Mouse (Mus musculus) intestine, embryonic 14.5 days (tissue): ENCODE results near the gene Rasgrp2. TPM values are rescaled to one million over a fixed set of nuclear protein-coding genes. Genes with fewer than 3 reads are reported as not detected.
A peak's percentile ranks its signal among the peaks of the same experiment; 100 is the strongest.

Experiments used
- ATAC-seq: fragments of 200-750 bp; cut with Nextera tagmentation; replicated peaks from 2 replicates; pipeline ENCODE4 v1.8.0; 2017; ENCODE audit warnings: low read depth, moderate number of reproducible peaks, moderate TSS enrichment, moderate library complexity; ENCODE audit not compliant: low FRiP score, low TSS enrichment
- DNase-seq: peaks from one replicate; pipeline ENCODE4 v3.0.0-alpha.2; 2018; ENCODE audit warnings: low spot score
- H3K27ac ChIP-seq: fragments of 300-500 bp; sonication (generic); 2 replicates; pipeline ENCODE4 v1.5.1; 2014; ENCODE audit warnings: low read depth, mild to moderate bottlenecking, control low read depth
- H3K27me3 ChIP-seq: fragments of 300-500 bp; sonication (generic); replicated peaks from 2 replicates; pipeline ENCODE4 v1.6.1; 2014; ENCODE audit warnings: low read length, control low read depth; ENCODE audit not compliant: control insufficient read depth, insufficient read depth
- H3K36me3 ChIP-seq: fragments of 300-500 bp; sonication (generic); 2 replicates; pipeline ENCODE4 v1.6.1; 2014; ENCODE audit warnings: low read length, control low read depth; ENCODE audit not compliant: control insufficient read depth, insufficient read depth
- H3K4me1 ChIP-seq: fragments of 300-500 bp; sonication (generic); replicated peaks from 2 replicates; pipeline ENCODE4 v1.6.1; 2014; ENCODE audit warnings: low read length, control low read depth, mixed read lengths; ENCODE audit not compliant: control insufficient read depth, insufficient read depth
- H3K4me2 ChIP-seq: fragments of 300-500 bp; sonication (generic); 2 replicates; pipeline ENCODE4 v1.6.1; 2014; ENCODE audit warnings: low read length
- H3K4me3 ChIP-seq: fragments of 300-500 bp; sonication (generic); 2 replicates; pipeline ENCODE4 v1.5.1; 2014; ENCODE audit warnings: low read depth, low read length, control low read depth, mixed read lengths
- H3K9ac ChIP-seq: fragments of 300-500 bp; sonication (generic); 2 replicates; pipeline ENCODE4 v1.6.1; 2014; ENCODE audit warnings: mild to moderate bottlenecking, low read length
- H3K9me3 ChIP-seq: fragments of 300-500 bp; sonication (generic); 2 replicates; pipeline ENCODE4 v1.6.1; 2016; ENCODE audit warnings: low read length, control low read depth; ENCODE audit not compliant: control insufficient read depth
- WGBS: fragments of 180-500 bp; shearing (Covaris S2); extraction: QIAGEN DNeasy Blood & Tissue Kit; methylation state at CpG from one replicate; pipeline ENCODE4 v1.1.7; 2014; 5-methylcytosine and 5-hydroxymethylcytosine counted together
- polyA plus RNA-seq: library from polyadenylated mRNA; unstranded; fragments of >200 nt; fragmentation: Nextera tagmentation; extraction: Ambion mirVana; gene quantifications from 2 replicates; pipeline ENCODE4 v1.2.1, GENCODE M21; 2014

The Rasgrp2 gene
- polyA plus RNA-seq, 1 experiment from 2014 or later, result 31.8 TPM

DNA sequence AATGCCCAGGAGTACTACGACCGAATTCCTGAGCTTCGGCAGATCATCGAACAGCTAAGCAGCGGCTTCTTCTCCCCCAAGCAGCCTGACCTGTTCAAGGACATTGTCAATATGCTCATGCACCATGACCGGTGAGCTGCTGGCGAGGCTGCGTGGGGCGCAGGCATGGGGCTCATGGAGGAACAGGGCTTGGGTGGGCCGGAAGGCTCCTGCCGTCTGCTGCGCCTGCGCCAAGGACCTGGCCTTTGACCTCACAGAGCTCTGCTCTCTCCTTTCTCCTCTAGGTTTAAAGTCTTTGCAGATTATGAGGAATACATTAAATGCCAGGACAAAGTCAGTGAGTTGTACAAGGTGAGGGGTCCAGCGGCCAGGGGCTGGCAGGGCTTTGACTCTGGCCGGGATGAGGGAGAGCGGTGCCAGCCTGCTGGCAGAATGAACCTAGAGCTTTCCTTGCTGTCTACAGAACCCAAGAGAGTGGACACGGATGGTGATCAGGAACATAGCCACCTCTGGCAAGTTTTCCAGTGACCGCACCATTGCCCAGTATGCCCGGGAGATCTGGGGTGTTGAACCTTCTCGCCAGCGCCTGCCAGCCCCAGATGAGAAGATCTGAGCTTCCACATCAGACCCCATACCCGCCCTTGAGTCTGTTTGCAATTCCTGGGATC is 1.4 kb upstream of the Rasgrp2 start:
- H3K4me2 ChIP-seq, result no peak overlapping the region
- ATAC-seq (no peak), DNase-seq (no peak)
- H3K4me3 ChIP-seq, result no peak overlapping the region
- no peak overlapping the region for H3K27ac ChIP-seq
- peaks cover 30% of the 10 kb centered on the region for H3K27me3 ChIP-seq
- H3K36me3 ChIP-seq, result no peaks in the 10 kb centered on the region
- H3K4me1 ChIP-seq, result peaks cover 35% of the 10 kb centered on the region
- H3K9ac ChIP-seq, result no peak overlapping the region
- 78% methylated on average over 22 of the region's 22 CpGs for WGBS
- no peaks in the 10 kb centered on the region for H3K9me3 ChIP-seq

GRCm38 (mm10) chr19:6398447-6399284 is 474 bp upstream of the Rasgrp2 start:
- under 1% methylated on average over 38 of the region's 39 CpGs for WGBS

DNA sequence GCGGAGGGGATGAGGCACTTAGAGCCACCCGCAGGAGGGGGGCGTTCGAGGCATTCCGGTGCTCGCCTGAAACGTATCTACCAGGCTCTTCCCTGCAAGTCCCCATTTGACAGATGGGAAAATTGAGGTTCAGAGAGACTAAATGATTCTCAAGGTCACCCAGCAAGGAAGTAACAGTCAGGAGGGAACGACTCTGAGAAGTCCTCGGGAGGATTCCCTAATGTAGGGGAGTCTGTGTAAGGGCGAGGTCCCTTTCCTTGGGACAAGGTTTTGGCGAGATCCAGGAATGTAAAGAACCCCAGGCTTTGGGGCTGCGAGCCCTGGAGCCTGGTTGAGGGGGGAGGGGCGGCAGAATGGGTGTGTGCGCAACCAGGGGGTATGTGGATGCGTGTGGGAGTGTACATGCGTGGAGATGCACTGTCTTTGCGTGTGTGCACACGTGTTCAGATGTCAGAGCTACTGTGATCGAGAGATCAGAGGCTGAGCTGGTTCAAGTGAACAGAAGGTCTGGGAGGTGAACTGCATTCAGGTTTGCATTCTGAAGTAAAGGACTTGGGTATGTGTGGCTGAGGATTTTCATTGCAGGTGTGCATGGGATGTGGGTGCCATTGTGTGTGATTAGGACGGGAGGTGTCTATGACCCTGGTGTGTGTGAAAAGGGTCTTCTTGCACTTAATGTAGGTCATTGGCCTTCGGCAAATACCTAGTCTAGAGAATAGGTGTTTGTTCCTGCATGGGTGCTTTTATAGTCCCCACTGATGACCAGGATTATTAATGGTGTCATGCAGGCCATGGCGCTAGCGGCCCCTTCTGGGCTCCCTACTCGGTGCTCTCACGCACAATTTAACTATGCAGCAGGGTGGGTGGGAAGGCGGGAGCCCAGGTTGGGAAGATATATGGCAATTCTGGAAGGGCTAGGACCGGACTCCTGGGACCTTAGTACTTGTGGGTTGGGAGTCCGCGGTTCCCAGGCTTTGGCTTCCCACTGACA is 1.3 kb downstream of the Rasgrp2 start:
- H3K4me3 ChIP-seq, result peak overlapping the region; percentile 52
- H3K9me3 ChIP-seq, result no peaks in the 10 kb centered on the region
- peak; percentile 66 for DNase-seq
- H3K4me2 ChIP-seq, result peak overlapping the region; percentile 98
- H3K27me3 ChIP-seq, result peaks cover 33% of the 10 kb centered on the region
- H3K36me3 ChIP-seq, result no peaks in the 10 kb centered on the region
- no peak for ATAC-seq
- H3K4me1 ChIP-seq, result peaks cover 35% of the 10 kb centered on the region
- H3K9ac ChIP-seq, result 0 out of 2 replicates have a peak overlapping the region, but pooled peaks have one; percentile 51
- 3% methylated on average over 29 of the region's 29 CpGs for WGBS
- H3K27ac ChIP-seq, result no peak overlapping the region

More at GRCm38 (mm10) chr19:6398447-6399284, 474 bp upstream of the Rasgrp2 start:
- no peak overlapping the region; the same call in 1 of the 2 replicates for H3K27ac ChIP-seq
- H3K4me1 ChIP-seq, result peaks cover 35% of the 10 kb centered on the region
- peak overlapping the region; percentile 52 for H3K4me3 ChIP-seq
- H3K27me3 ChIP-seq, result peaks cover 30% of the 10 kb centered on the region
- H3K4me2 ChIP-seq, result peak overlapping the region; percentile 98
- H3K36me3 ChIP-seq, result no peaks in the 10 kb centered on the region
- no peaks in the 10 kb centered on the region for H3K9me3 ChIP-seq
- no peak overlapping the region for H3K9ac ChIP-seq
- ATAC-seq (peak; percentile 42; the same call in 1 of the 2 replicates), DNase-seq (peak; percentile 72)

GRCm38 (mm10) chr19:6401131-6401815 is 2.1 kb downstream of the Rasgrp2 start:
- peak; percentile 88 for DNase-seq
- Histone ChIP-seq H3K27me3 (peaks cover 33% of the 10 kb centered on the region), H3K4me1 (peaks cover 35% of the 10 kb centered on the region), H3K4me2 (peak overlapping the region; percentile 98), H3K36me3 (no peaks in the 10 kb centered on the region), H3K27ac (no peak overlapping the region), H3K9me3 (no peaks in the 10 kb centered on the region), H3K4me3 (peak overlapping the region; percentile 37), H3K9ac (0 out of 2 replicates have a peak overlapping the region, but pooled peaks have one; percentile 13)
- ATAC-seq, result 0 out of 2 replicates have a peak, but pooled peaks have one; percentile 26
- under 1% methylated on average over 32 of the region's 32 CpGs for WGBS

DNA sequence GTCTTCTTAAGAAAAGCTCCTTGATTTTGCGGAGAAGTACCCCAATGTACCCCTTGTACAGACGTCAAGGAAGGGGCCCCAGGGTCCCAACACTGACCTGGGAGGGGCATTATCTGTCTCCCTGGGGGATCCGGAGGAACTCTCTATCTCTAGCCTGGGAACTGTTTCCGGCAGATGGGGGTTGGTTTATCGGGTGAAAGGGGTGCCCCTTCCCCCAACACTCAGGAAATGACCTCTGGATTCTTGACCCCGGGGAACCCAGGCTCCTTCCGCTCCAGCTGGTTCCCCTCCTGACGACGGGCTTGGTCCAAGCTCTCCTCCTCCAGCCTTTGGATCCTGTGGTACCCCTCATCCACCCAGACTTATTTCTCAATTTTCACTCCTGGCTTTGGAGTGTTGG is 2.8 kb downstream of the Rasgrp2 start:
- Histone ChIP-seq H3K9ac (no peak overlapping the region), H3K9me3 (no peaks in the 10 kb centered on the region), H3K27ac (no peak overlapping the region), H3K36me3 (no peaks in the 10 kb centered on the region), H3K4me1 (peaks cover 35% of the 10 kb centered on the region), H3K4me2 (peak overlapping the region; percentile 98), H3K27me3 (peaks cover 33% of the 10 kb centered on the region), H3K4me3 (peak overlapping the region; percentile 37)
- WGBS, result 5% methylated on average over 9 of the region's 9 CpGs
- ATAC-seq (no peak), DNase-seq (no peak)

DNA sequence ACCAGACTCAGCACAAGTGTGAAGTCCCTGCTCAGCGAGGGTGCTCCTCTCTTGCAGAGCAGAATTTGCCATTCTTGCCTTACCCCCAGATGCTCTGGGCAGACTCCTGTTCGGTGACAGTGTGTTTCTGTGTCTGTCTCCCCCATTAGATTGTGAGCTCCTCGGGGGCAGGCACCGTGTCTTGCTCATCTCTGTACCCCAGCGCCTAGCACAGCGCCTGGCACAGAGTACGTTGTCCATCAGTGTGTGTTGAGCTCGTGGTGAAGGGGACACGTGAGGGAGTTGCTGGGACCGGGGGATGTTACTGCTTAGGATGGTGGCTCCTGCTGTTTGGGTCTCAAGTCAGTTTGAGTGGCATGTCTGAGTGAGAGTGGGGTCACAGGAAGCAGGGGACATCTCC is 4.7 kb downstream of the Rasgrp2 start:
- H3K9me3 ChIP-seq, result no peaks in the 10 kb centered on the region
- ATAC-seq, result no peak
- WGBS, result 77% methylated on average over 10 of the region's 10 CpGs
- no peak for DNase-seq
- H3K4me3 ChIP-seq, result no peak overlapping the region
- no peak overlapping the region for H3K9ac ChIP-seq
- H3K4me1 ChIP-seq, result peaks cover 29% of the 10 kb centered on the region
- H3K27ac ChIP-seq, result no peak overlapping the region
- H3K27me3 ChIP-seq, result peaks cover 27% of the 10 kb centered on the region
- H3K36me3 ChIP-seq, result no peaks in the 10 kb centered on the region
- no peak overlapping the region for H3K4me2 ChIP-seq

DNA sequence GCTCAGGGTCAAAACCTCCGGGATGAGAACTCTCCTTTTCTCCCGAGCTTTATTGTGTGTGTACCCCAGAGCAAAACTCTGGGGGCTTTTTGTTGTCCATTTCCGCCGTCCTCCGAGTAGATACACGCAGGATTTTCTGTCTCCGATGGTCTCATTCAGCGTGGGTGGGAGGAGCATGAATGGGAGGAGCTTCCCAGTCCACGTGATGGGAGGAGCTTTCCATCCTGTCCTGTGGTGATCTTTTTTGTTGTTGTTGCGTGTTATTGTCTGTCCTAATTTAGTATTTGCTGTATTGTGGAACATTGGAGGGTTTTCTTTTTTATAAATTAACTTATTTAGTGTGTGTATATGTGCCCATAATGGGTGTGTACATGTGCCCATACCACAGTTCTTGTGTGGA is 6.3 kb downstream of the Rasgrp2 start:
- 75% methylated on average over 10 of the region's 10 CpGs for WGBS

More for the DNA sequence above, 6.3 kb downstream of the Rasgrp2 start:
- DNase-seq (no peak), ATAC-seq (no peak)
- H3K27me3 ChIP-seq, result peaks cover 21% of the 10 kb centered on the region
- no peak overlapping the region for H3K4me2 ChIP-seq
- no peak overlapping the region for H3K27ac ChIP-seq
- H3K9me3 ChIP-seq, result no peaks in the 10 kb centered on the region
- peaks cover 19% of the 10 kb centered on the region for H3K4me1 ChIP-seq
- H3K36me3 ChIP-seq, result no peaks in the 10 kb centered on the region
- no peak overlapping the region for H3K4me3 ChIP-seq
- no peak overlapping the region for H3K9ac ChIP-seq
